Mouse (Mus musculus) NIH3T3 (cell line): ENCODE measurements around the gene Krt80.

Source experiments
- DNase-seq: peaks from one replicate; pipeline ENCODE4 v3.0.0-alpha.2; 2012; ENCODE audit warnings: low read depth

The Krt80 gene

GRCm38 (mm10) chr15:101375956-101376775, 6.2 kb upstream of the Krt80 start:
- DNase-seq = no peak

DNA sequence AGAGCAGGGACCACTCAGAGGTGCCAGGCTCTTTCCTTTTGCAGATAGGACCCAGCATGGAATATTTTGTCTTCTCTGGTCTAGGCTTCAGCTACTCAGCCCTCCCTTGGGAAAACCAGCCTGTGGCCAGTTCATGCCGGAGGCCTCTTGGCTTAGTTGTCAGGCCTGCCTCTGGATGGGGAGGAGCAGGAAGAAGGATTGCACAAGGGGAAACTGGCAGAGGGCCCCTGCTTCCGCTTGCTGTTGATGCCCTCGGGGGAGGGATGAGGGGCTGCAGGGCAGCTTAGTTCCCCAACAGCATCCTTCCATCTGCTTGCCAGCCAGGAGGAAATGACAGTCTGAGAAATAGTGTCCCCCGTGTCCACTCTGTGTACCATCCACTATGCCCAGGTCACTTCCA, 4.9 kb upstream of the Krt80 start:
- DNase-seq = peak; percentile 91

DNA sequence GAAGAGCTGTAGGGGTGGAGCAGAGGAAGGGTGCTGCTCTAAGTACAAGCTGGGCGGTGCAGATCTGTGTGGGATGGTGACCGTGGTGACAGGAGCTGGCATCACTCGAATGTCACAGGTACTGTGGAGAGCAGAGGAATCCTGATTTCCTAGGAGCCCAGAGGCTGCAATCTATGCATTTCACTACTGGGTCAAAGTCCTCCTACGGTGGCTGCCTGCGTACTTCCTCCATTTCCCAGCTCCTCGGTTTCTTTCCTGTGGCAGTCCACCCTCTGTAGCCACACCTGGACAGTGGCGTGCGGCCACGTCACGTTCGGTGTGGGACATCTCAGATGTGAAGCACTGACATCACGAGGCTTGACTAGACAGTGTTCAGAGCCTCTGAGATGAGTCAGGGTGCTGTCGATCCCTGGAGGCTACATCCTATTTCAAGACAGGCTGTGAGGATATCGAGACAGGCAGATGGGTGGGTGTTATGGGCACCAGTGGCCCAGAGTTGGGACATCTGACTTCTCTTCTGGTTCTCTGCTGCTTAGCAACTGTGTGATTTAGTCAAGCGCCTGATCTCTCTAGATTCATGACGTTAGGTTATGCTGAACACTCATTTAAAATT, 3.4 kb upstream of the Krt80 start:
- no peak for DNase-seq

DNA sequence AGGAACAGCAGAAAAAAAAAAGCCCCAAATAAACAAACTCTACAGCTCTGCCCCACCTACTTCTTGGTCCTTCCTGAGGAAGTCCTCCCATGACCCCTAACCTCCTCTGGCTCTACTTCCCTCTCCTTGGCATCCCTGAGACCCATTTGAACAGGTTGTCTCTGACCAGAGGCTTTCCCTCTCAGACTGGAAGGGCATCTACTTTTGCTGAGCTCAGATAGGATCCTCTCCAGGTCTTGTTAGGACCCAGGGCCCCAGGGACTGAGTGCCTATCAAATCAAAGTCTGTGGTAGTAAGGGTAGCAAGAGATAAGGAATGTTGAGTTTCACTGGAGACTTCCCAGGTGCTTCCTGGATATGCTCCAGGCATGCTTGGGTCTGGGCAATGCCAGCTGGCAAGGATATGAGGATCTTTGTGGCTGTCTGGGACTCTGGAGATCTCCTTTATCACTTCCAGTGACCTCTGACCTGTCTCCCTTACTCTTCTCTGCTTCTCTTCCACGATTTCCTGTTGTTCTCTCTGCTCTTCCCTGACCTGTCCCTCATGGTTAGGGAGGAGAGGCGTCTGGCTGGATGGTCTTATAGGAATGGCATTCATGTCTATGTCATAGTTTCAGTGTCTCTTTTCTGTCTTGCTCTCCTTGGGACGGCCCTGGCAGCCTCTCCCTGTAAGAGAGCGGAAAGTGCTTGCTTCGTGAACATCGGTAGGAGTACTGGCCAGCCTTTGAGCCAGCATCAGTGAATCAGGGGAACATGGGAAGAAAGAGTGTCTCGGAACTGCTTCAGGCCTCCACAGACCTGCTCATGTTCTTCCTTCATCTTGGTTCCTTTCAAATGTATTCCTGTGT, 2.4 kb upstream of the Krt80 start:
- DNase-seq = no peak

GRCm38 (mm10) chr15:101371141-101371985, 1.4 kb upstream of the Krt80 start:
- DNase-seq = no peak

DNA sequence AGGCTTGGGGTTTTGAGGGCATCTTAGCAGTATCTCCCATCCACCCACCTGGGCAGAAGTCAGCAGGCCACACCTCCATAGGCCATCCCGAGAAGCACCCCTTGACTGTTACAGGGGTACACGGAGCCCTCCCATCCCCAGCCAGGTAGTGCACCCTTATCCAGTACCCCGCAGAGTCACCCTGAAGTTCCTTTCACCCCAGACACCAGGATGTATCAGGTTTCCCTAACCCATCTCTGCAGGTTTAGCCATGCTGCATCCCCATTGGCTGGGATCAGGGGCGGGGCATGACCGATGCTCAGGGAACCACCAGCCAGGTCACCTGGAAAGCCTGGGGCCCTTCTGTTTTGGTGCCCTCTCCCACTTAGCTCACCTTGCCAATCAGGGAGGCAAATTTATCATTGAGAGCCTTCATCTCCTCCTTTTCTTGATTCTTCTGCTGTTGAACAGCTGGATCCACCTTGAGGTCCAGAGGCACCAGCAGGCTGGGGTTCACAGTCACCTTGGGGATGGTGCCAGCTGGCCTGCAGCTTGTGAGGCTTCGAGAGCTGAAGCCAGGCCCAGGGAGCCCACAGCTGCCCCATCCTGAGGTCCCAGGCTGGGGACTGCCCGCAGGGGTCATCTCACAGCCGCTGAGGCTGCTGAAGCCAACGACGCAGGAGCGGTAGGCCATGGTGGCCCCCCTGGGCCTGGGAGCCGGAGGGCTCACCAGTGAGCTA, 421 bp downstream of the Krt80 start:
- peak; percentile 56 for DNase-seq

GRCm38 (mm10) chr15:101368502-101369381, 1.2 kb downstream of the Krt80 start:
- DNase-seq = peak; percentile 91

DNA sequence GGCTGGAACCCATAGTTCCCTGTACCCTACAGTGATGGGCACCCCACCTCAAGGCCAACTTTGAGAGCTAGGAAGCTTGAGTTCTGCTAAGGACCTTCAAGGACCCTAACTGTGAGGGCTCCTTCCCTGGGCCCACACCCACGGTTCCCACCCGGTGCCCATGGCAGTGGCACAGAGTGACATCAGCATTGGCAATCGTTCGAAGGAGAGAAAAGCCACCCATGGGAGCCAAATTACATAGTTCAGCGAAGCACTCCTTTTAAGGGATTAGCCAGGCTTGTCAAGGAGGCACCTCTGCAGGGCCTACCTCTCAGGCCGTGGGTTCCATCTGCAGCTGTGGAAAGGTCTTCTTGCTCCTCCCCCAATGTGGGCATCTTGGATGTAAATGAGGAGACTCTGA, 1.9 kb downstream of the Krt80 start:
- DNase-seq = peak; percentile 48

DNA sequence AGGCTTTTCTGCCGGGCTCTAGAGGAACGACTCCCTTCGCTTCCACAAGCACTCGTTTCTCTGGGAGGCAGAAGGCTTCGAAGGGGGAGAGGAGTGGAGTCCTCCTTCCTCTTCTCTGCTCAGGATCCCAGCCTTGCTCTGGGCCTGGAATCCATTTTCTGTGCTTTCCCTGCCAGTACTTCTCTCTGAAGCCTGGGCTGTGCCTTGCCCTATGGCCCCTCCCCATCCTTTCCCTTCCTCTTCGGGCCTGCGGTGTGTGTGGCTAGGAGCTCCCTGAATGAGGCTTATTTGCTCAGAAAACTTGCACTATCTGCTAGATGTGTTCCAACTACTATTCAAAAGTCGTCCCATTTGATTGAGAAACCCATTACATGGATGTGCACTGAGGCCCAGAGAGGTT, 2.5 kb downstream of the Krt80 start:
- DNase-seq = no peak

DNA sequence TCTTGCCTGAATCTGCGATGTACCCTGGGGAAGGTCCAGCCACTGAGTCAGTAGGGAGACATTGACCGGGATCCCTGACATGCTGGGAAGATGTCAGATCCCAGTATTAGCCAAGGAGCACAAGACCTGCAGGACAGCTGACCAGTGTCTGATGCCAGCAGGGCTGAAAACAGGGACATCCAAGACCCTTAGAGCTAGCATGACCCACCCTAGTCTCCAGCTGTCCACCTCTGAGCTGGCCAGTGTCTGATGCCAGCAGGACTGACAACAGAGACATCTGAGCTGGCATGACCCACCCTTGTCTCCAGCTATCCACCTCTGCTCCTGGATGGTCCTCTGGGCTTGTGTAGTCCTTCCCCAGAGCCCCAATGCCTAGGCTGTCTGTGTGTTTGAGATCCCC, 3.0 kb downstream of the Krt80 start:
- DNase-seq = no peak

GRCm38 (mm10) chr15:101366482-101366881, 3.5 kb downstream of the Krt80 start:
- DNase-seq = no peak

- no peak for DNase-seq
These were observed 4.2 kb downstream of the Krt80 start for GRCm38 (mm10) chr15:101365721-101366120.

- DNase-seq = no peak
These were observed 4.9 kb downstream of the Krt80 start for GRCm38 (mm10) chr15:101364891-101365671.

DNA sequence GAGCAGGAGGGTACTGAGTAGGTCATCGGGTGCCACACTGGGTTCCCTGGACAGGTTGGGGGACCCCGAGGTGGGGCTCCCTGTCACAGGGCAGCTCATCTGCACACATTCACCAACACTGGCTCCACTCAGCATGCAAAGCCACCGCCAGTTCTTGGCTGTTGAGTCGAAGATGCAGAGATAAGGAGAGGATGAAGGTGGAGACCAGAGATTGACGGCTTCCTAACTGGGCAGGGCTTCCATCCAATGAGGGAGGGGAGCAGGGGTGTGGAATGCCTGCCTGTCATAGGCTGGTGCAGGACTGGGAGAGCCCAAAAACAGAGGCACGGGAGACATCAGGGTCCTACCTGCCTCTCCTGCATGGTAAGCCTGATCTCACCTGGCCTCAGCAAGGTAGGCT, 5.5 kb downstream of the Krt80 start:
- DNase-seq = no peak

DNA sequence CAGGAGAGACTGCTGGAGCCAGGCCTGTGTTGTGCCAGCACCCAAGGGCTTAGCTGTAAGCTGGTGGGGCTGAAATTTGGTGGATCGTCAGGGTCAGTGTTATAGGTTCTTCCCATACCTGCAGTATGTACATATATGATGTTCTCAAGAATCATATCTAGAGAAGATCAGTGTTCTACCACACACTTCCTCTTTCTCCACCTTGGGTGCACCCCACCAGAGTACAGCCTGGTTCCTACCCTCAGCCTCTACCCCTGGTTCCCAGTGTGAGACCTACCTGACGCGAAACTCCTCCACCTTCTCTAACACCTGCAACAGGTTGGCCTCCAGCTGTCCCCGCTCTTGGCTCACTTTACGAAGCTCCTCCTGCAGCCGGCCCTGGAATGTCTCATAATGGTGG, 6.0 kb downstream of the Krt80 start:
- no peak for DNase-seq

DNA sequence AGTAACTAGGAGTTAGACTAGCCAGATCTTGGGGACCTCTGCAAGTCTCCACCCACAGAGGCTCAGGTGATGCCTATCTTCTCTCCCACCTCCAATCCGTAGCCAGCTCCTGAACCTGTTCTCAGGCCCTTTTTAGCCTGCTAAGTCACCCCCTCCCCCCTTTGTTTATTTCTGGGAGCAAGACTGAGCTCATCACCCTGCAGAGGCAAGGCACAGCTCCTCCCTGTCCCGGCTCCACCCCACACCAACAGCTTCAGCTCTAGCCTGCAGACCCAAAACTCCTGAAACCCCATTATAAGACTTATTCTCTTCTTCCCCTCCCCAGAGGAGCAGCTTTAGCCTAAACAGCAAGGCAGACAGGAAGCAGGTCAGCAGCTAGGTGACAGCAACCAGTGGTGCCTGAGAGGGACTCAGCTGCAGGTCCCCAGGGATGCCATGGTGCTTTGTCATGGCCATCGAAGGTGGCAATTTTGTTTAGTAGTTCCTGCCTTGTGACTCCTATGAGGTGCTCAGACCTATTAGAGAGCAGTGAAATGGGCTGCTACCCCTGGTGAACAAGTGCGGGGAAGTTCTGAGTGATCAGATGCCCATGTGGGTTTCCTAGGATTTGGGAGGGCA, 7.5 kb downstream of the Krt80 start:
- peak; percentile 72 for DNase-seq

- no peak for DNase-seq
These were observed 14.6 kb downstream of the Krt80 start for GRCm38 (mm10) chr15:101355382-101355786.

DNA sequence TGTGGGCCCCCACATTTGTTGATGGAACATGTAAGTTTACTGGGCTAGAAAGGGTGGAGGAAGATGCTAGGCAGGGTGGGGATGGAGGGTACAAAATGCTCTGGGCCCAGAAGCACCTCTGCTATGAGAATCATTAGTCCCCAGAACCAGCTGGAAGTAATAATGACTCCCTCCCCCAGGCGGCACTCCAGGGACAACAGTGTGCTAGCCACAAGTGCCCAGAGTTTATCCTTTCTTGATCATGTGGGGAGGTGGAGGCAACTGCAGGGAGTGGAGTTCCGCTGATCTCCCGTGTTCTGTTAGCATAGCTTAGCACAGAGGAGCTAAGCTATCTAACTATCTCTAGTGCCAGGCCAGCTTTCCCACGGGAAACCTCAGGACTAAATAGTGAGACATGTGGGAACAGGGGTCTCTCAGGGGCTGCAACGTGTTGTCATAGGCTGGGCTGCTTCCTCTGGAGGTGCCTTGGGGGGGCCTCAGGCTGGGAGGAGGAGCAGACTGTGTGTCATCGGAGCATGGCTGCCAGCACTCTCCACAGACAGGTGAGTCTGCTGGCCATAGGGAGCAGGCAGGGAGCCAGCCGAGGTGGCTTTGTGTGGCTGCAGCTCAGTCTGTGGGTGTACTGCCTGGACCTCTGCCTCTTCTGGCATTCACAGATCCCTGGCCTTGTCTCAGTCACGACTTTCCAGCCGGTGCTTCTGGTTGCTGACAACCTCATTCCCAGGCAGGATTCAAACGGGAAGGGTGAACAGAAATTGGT, 17.1 kb downstream of the Krt80 start:
- peak; percentile 72 for DNase-seq
